Mouse (Mus musculus) ES-CJ7 (cell line): ENCODE measurements around the gene Fam213b.

ENCODE experiments used
- DNase-seq: peaks from one replicate; pipeline ENCODE4 v3.0.0; 2011; ENCODE audit warnings: low read depth, low spot score

Fam213b gene

GRCm38 (mm10) chr4:154898506-154899446, at the start of gene Fam213b:
Gene Fam213b, minus strand, starts transcription at chr4:154899135.
- peak; percentile 97 for DNase-seq

GRCm38 (mm10) chr4:154948066-154948939, 49.4 kb upstream of the Fam213b start:
- no peak for DNase-seq

- peak; percentile 89 for DNase-seq
Observed at GRCm38 (mm10) chr4:154946319-154946718, 47.4 kb upstream of the Fam213b start.

GRCm38 (mm10) chr4:154944121-154944590, 45.2 kb upstream of the Fam213b start:
- DNase-seq: peak; percentile 95

GRCm38 (mm10) chr4:154943323-154944039, 44.5 kb upstream of the Fam213b start:
- no peak for DNase-seq

GRCm38 (mm10) chr4:154942632-154943322, 43.8 kb upstream of the Fam213b start:
- DNase-seq: peak; percentile 88

GRCm38 (mm10) chr4:154941831-154942230, 42.9 kb upstream of the Fam213b start:
- no peak for DNase-seq

GRCm38 (mm10) chr4:154940156-154940555, 41.2 kb upstream of the Fam213b start:
- no peak for DNase-seq

GRCm38 (mm10) chr4:154937746-154938145, 38.8 kb upstream of the Fam213b start:
- no peak for DNase-seq

- no peak for DNase-seq
Observed at GRCm38 (mm10) chr4:154936542-154937255, 37.8 kb upstream of the Fam213b start.

- peak; percentile 48 for DNase-seq
Observed at GRCm38 (mm10) chr4:154935788-154936187, 36.9 kb upstream of the Fam213b start.

GRCm38 (mm10) chr4:154934800-154935199, 35.9 kb upstream of the Fam213b start:
- DNase-seq: no peak

- no peak for DNase-seq
Observed at GRCm38 (mm10) chr4:154933306-154933907, 34.5 kb upstream of the Fam213b start.

GRCm38 (mm10) chr4:154929088-154929660, 30.2 kb upstream of the Fam213b start:
- no peak for DNase-seq

GRCm38 (mm10) chr4:154928395-154929087, 29.6 kb upstream of the Fam213b start, which contains the start of gene Tnfrsf14:
Gene Tnfrsf14, minus strand, starts transcription at chr4:154928563.
- DNase-seq: no peak

- no peak for DNase-seq
Observed at GRCm38 (mm10) chr4:154927899-154928337, 29.0 kb upstream of the Fam213b start.

GRCm38 (mm10) chr4:154926969-154927898, 28.3 kb upstream of the Fam213b start:
- no peak for DNase-seq
